Mouse (Mus musculus) left cerebral cortex, postnatal 25 days (tissue): ENCODE measurements at regions not wholly inside any gene's neighbourhood (a gene's known extent, or its start where the extent isn't known, plus 50 kb on each side); places are given as distances from the start of the nearest gene placed in this dataset.
A peak's percentile ranks its signal among the peaks of the same experiment; 100 is the strongest.

Experiments
- DNase-seq, 2 experiments: peaks; one replicate each; pipeline ENCODE4 v3.0.0; 2022; ENCODE audit warnings: low spot score in 2 of 2, mixed read lengths in 1 of 2
- intact Hi-C: fragments of 180-260 bp; cut with DNase I; formaldehyde crosslinking; loops from one replicate; pipeline ENCODE4 v1.15.1; 2025

DNA sequence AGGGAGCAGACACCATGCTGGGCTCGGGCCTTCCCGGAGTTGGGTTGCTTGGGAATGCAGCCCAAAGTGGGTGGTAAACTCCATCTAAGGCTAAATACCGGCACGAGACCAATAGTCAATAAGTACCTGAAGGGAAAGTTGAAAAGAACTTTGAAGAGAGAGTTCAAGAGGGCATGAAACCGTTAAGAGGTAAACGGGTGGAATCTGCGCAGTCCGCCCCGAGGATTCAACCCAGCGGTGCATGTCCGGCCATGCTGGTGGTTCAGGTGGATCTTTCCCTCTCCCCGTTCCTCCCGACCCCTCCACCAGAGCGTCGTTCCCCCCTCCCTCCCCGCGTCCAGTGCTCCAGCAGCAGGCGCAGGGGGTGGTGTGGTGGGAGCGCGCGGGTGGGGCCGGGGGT lies 179.1 kb upstream of the Arhgef26 start:
- DNase-seq: peak; percentile 26 to 51
- intact Hi-C loops: no loop called here

DNA sequence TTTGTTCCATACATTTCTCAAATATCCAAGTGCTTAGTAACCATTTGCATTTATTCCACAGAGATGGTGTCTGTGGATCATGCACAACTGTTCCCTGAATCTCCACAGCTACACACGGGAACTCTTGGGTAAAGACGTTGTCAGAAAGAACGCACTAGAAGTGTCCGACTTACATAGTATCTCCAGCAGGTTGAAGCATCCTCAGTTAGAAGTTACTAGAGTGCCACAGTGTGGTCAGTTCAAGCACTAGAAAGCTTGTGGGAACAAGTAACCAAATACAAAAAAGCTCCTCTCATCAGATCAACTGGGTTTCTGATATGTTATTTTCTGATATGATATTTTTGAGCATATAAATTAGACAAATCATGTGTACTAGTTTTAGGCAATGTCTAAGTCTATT lies 167.5 kb upstream of the Arhgef26 start:
- peak; percentile 32 to 69 for DNase-seq
- intact Hi-C loops: loop anchor here (1.0 to 5.0 kb wide), 3 partner anchors 806 to 924 kb away; partner anchors contain the start of gene B430305J03Rik

DNA sequence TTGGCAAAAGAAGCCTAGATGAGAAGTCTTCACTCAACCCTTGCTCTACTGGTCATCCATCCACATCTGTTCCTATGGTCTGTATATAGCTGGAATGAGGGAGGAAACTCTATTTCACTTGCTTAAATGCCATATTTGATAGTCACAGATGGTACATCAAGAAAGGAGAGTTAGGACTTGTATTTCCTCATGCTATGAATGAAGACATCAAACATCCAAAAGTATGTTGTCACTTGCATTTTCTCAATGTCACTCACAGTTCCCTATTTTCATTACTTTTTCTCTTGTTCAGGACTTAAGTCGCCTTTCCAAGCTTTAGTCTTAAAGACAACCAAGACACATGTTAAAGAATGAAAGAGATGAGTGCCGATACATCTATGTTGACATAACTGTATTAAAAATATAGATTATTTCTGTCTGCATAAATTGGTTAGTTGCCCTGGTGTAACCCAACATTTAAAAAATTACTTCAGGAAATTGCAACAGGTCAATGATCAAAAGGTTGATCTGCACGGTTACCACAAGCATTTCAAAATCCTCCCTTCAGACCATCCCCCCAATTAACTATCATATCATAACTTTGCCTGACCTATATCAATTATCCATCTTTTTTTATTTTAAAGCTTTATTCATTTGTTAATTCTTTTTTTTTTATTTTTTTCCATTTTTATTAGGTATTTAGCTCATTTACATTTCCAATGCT lies 150.2 kb upstream of the Arhgef26 start:
- DNase-seq: no peak
- intact Hi-C loops: no loop called here

DNA sequence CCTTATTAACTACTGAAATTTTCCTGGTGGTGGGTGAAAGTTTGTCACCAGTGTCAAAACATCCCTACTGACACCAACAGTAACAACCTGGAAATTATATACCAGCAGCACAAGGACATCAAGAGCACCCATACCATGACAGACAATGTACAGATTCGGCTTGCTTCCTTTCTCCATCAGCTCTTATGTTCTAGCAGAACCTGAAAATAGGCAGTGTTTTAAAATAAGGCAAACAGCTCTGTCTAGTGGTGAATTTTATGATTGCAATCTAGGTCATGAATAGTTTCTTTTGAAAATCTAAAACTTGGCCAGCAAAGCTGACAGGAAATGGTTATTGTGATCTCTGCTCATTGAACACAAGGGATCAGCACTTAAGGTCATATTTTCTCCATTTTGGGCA lies 145.7 kb upstream of the Arhgef26 start:
- DNase-seq: peak; percentile 29 to 74

GRCm38 (mm10) chr3:62194421-62194820 lies 143.7 kb upstream of the Arhgef26 start:
- intact Hi-C loops: loop anchor here (5.0 kb wide), 1 partner anchor 832 kb away; the partner anchor contains the start of gene Rap2b
- DNase-seq: peak in 1 of 2 experiments; percentile 81

More for the DNA sequence above, 145.7 kb upstream of the Arhgef26 start:
- intact Hi-C loops: loop anchor here (2.0 to 5.0 kb wide), 2 partner anchors 830 to 950 kb away; partner anchors contain the start of gene Rap2b

- intact Hi-C loops: no loop called here
- DNase-seq: no peak
These were observed 141.5 kb upstream of the Arhgef26 start for GRCm38 (mm10) chr3:62196679-62197078.

- DNase-seq: peak; percentile 66 to 77
These were observed 122.3 kb upstream of the Arhgef26 start for GRCm38 (mm10) chr3:62215806-62216205.

GRCm38 (mm10) chr3:62217335-62217734 lies 120.8 kb upstream of the Arhgef26 start:
- intact Hi-C loops: loop anchor here (5.0 kb wide), 2 partner anchors 125 to 240 kb away; no protein-coding TSS in a partner anchor
- peak in 1 of 2 experiments; percentile 41 for DNase-seq

More at GRCm38 (mm10) chr3:62215806-62216205, 122.3 kb upstream of the Arhgef26 start:
- intact Hi-C loops: loop anchor here (5.0 kb wide), 2 partner anchors 126 to 241 kb away; no protein-coding TSS in a partner anchor

GRCm38 (mm10) chr3:62227697-62228096 lies 110.4 kb upstream of the Arhgef26 start:
- intact Hi-C loops: no loop called here
- no peak for DNase-seq

GRCm38 (mm10) chr3:62228156-62228555 lies 110.0 kb upstream of the Arhgef26 start:
- intact Hi-C loops: no loop called here
- DNase-seq: no peak

DNA sequence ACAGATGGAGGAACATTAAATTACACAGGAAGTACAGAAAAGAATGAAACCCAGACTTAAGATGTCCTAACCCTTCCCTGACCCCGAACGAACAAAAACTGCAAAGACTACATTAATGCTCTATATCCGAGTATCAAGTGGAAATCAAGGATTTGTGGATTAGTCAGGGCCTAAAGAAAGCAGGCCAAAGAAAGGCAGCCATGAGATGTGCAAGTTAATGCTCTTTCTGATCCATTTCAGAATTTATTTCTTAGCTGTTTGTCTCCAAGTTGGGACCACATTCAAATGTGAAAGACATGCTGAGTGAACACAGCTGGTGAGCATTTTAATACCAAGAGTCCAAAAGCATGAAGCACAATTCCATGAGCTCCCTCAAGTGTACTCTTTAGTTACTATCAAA lies 97.1 kb upstream of the Arhgef26 start:
- no peak for DNase-seq
- intact Hi-C loops: no loop called here

- DNase-seq: peak; percentile 43 to 63
- intact Hi-C loops: no loop called here
These were observed 66.4 kb upstream of the Arhgef26 start for GRCm38 (mm10) chr3:62271703-62272102.

DNA sequence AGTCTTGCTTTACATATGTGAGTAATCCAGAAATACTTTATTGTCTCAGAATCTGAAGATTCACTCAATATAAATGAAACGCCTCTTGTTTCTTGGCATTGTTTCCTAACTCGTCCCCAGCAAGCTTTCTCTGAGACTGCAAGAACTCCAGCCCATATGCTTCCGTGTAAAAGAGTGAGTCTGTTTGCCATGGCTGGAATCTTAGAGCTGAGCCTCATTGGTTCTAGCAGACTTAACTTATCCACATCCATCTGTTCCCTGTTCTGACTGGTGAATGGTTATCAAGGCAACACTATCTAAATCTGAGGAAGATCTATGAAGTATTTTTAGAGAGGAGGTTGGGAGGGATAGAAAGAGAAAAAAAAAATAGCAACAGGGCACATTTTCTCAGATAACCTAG lies 59.9 kb upstream of the Arhgef26 start:
- intact Hi-C loops: no loop called here
- no peak for DNase-seq

- intact Hi-C loops: no loop called here
- DNase-seq: no peak
These were observed 57.2 kb upstream of the Arhgef26 start for GRCm38 (mm10) chr3:62280960-62281359.
